Mouse (Mus musculus) ES-Bruce4 (cell line): ENCODE results near the gene Lyz1.

ENCODE experiments used
- CTCF ChIP-seq: IDR thresholded peaks from one replicate; pipeline ENCODE4 v1.8.1; 2011; ENCODE audit warnings: low read depth, low read length
- EP300 ChIP-seq: IDR thresholded peaks from 2 replicates; pipeline ENCODE4 v1.6.1; 2011; ENCODE audit warnings: low read depth, low read length; ENCODE audit not compliant: insufficient read depth
- POLR2A ChIP-seq: IDR thresholded peaks from one replicate; pipeline ENCODE4 v1.8.1; 2011; ENCODE audit warnings: low read length; ENCODE audit not compliant: insufficient read depth

- no peak for TF ChIP-seq CTCF
- TF ChIP-seq EP300, result no peak
- TF ChIP-seq POLR2A, result no peak
These were observed 45.3 kb upstream of the Lyz1 start for GRCm38 (mm10) chr10:117337946-117338345.
